Mouse (Mus musculus) layer of hippocampus, postnatal 36 days (tissue): Measurements from ENCODE around the gene Zfp81. TPM values are rescaled to one million over a fixed set of nuclear protein-coding genes. Genes with fewer than 3 reads are reported as not detected.
A peak's percentile ranks its signal among the peaks of the same experiment; 100 is the strongest.
"Not testable (repeated sequence)": the region's sequence is repeated elsewhere in the genome, so short reads cannot be mapped to it uniquely, and the experiment has no call there.

Experiments
- DNase-seq, 2 experiments: peaks; one replicate each; pipeline ENCODE4 v3.0.0; 2022
- total RNA-seq, 2 experiments: library from RNA; stranded (reverse); gene quantifications; 2 replicates each; pipeline ENCODE4 v1.2.3; 2021

Gene Zfp81
- 10 to 100 TPM; 22.1 to 24.1 TPM for total RNA-seq

DNA sequence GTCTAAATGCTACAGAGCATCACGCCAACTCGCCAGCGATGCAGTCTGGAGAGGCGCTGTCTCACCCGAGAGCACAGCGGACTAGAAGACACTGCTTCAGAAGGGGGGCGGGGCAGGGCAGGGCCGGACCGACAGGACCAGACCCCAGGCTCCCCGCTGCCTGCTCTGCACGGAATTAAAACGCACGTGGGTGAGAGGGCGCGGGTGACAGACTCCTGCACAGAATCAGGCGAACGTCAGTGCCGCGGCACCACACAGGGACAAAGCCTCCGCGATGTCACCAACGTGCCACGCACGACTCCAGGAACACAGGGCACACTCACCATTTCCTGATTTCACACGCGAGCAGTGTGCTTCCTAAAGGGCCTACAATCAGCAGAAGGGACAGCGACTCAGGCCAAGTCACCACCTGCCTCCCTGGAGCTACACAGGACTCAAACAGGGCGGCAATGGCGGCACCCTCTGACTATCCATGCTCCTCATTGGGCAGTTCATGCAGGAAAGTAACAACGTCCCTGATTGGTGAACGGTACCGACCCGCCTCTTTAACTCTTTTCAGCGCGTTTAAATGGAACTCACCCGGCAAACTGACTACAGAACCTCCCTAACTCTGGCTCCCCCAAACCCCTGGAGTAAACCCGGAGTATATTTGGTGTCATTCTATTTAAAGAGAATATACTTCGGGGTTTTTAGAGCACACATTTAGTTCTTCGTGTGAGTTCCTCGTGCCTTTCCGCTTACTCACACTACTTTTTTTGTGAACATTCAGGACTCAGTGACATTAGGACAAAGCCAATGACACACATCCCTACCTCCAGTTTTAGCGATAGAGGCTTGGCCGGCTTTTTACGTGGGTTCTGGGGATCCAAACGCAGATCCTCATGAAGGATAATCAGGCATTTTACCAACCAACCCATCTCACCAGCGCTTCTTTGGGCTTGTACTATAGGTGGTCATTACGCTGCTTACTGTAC, at the start of gene Zfp81:
Gene Zfp81 (minus strand): TSS at position 468 of the 974 bp plus-strand sequence.
- DNase-seq, result peak; percentile 79 to 83

DNA sequence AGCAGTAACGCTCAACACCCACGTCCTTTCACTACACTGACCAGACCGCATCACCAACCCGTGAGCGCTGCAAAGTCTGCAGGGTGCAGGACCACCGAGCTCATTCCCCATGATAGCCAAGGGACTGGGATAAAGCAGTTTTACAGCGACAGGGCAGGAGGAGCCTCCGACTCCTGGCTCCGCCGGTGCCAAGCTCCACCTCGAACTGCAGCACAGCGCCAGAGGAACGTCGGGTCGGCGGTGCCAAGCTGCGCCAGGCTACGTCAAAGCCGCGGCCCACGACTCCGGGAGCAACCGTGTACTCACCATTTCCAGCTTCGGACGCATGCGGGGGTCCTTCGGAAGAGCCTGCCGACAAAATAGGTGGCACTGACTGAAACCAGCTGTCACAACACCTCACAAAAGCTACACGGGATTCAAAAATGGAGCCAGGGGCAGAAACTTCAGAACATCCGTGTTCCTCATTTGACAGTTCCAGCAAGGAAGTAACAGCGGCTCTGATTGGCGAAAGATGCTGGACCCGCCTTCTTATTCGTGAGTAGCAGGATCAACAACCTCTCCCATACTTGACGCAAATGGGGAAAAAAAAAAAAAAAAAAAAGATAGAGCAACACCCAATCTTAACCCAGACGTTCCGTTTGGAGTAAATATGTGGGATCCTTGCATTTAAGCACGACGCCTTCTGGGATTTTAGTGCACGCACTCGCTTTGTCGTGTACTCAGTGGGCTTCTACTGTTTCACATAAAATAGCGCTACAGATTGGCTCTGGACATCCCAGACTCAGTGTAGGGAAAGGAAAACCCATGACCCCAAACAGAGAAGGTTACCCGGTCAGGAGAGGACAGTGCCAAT, 35.7 kb upstream of the Zfp81 start, which contains the start of gene Zfp101:
Gene Zfp101 (minus strand): TSS at position 460 of the 853 bp plus-strand sequence.
- DNase-seq, result peak; percentile 87

DNA sequence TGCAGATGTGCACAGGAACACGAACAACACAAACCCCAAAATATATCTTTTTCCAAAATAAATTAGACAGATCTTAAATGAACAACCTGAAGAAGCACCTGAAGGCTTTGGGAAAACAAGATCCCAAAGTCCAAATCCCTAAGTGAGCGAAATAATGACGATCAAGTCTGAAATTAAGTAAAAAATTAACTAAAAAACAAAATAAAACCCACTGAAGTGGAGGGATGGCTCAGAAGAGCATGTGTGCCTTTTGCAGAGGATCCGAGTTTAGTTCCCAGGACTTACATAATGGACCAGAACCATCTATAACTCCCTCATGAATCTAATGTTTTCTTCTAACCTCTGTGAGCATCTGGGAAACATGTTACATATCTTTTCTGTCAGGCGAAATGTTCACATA, 33.6 kb upstream of the Zfp81 start:
- no peak for DNase-seq

DNA sequence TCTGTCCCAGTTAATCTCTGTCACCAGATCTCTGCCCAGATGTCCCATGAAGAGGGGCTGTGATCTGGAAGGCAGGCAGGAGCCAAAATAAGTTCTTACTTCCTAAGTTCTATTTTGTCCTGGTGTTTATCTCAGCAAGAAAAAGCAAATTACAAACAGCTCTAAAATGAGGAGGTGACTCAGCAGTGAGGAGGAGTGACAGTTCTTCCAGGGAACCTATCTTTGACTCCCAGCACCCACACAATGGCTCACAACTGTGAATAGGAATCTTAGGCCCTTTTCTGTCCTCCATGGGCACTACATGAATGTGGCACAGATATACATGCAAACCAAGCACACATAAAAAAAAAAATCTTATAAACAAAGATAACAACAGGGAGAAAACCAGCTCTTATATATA, 27.0 kb upstream of the Zfp81 start:
- DNase-seq, result no peak

DNA sequence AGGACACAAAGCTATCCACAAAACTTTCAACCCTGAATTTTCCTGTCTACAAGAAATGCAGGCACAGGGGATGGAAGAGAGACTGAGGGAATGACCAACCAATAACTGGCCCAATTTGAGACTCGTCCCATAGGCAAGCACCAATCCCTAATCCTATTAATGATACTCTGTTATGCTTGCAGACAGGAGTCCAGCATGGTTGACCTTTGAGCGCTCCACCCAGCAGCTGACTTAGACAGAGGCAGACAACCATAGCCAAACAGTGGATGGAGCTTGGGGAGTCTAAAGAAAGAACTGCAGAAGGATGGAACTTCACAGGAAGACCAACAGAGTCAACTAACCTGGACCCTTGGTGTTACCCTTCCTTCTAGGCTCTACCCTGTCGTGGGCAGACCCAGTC, 14.1 kb upstream of the Zfp81 start:
- no peak for DNase-seq

DNA sequence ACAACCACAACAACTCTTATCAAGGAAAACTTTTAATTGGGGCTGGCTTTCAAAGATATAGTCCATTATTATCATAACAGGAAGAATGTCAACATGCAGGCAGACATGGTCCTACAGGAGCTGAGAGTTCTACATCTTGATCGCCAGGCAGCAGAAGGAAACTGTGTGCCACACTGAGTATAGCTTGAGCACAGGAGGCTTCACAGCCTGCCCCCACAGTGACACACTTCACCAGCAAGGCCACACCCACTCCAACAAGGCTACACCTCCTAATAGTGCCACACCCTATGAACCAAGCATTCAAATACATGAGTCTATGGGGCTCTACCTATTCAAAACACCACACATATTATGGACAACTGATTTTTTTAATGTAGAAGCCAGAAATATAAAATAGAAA, 5.7 kb downstream of the Zfp81 start:
- no peak for DNase-seq

DNA sequence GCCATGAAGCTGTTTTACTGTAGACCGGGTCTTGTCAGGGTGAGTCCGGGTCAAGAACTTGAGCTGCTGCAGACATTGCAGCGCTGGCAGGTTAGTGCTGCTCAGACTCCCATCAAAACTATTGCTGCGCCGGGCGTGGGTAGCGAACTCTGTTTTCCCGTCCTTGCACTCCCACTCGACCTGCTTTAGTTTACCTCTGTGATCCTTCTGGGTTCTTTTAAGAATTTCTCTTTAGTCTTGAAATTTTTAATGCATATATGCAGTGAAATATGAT, 68.9 kb downstream of the Zfp81 start:
- not testable (repeated sequence) for DNase-seq

DNA sequence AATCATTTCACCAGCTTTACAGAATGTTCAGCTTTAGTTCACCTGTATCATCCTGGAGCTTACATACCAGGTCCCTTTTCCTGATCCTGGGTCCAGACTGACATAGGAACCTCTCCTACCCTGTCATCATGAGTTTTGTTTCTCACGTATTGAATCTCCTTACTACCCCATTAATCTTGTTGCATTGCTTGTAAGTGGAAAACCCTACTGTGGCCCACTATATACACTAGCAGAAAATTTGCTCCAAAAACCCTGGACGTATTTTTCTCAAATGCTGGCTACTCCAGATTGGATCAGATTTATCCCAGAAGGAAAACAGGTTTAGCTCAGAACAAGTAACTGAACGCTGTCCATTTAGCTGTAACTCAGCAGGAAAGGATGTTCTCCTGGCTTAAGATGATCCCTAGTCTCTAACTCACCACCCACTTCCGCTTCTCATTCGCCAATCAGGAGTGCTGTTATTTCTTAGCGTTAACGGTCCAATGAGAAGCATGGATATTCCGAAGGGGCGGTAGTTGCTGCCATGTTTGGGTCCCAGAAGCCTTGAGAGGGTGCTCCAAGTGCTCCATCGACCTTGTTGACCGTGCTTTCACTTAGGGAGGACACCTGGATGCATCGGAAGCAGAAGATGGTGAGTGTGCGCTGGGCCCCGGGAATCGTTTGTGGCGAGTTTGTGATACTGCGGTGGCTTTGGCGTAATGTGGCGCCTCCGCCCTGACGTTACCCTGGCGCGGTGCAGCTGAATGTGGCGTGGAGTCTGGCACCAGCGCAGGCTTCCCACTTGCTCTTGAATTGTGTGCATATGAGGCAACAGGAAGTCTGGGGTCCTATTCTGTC, 69.4 kb downstream of the Zfp81 start, which contains the start of gene Zfp955b:
Gene Zfp955b (plus strand): TSS at position 506 of the 837 bp plus-strand sequence.
- not testable (repeated sequence) for DNase-seq

Other genes with a start within 250 kb of the Zfp81 start
- 1 to 10 TPM; 3.0 to 4.6 TPM for gene Morc2b, start 219.2 kb downstream of the Zfp81 start, total RNA-seq
- gene Olfr55, start 190.4 kb downstream of the Zfp81 start, total RNA-seq, result not detected
- gene Olfr239, start 167.6 kb downstream of the Zfp81 start, total RNA-seq, result not detected
- gene Olfr1564, start 137.2 kb downstream of the Zfp81 start, total RNA-seq, result 1 to 10 TPM; 1.0 to 1.3 TPM
- gene Zfp955a, start 103.7 kb downstream of the Zfp81 start, total RNA-seq, result 10 to 100 TPM; 12.3 to 12.8 TPM
- not detected for gene Olfr63, start 94.2 kb downstream of the Zfp81 start, total RNA-seq
- gene Zfp955b, start 69.3 kb downstream of the Zfp81 start, total RNA-seq, result 10 to 100 TPM; 31.6 to 32.6 TPM
- gene Zfp101, start 35.8 kb upstream of the Zfp81 start, total RNA-seq, result 10 to 100 TPM; 11.6 to 12.5 TPM
- not detected for gene Actl9, start 74.0 kb upstream of the Zfp81 start, total RNA-seq
- gene Adamts10, start 165.3 kb upstream of the Zfp81 start, total RNA-seq, result 10 to 100 TPM; 25.3 to 36.6 TPM
- 1 to 10 TPM; 1.4 to 1.8 TPM for gene Myo1f, start 196.8 kb upstream of the Zfp81 start, total RNA-seq